Mouse (Mus musculus) heart, postnatal 0 days (tissue): ENCODE measurements around the gene Wdr46.
A peak's percentile ranks its signal among the peaks of the same experiment; 100 is the strongest.

Experiments
- CTCF ChIP-seq: IDR thresholded peaks from 2 replicates; pipeline ENCODE4 v1.5.1; 2016; ENCODE audit warnings: antibody characterized with exemption, control low read depth, low read depth
- EP300 ChIP-seq: IDR thresholded peaks from 2 replicates; pipeline ENCODE4 v1.6.1; 2016; ENCODE audit warnings: antibody characterized with exemption, low read depth

- TF ChIP-seq EP300 = peak; percentile 87
- TF ChIP-seq CTCF = peak; percentile 50
These were observed 40.9 kb downstream of the Wdr46 start for GRCm38 (mm10) chr17:33981192-33981909.
